Mouse (Mus musculus) midbrain, embryonic 11.5 days (tissue): Measurements from ENCODE around the gene Olfr698. TPM values are rescaled to one million over a fixed set of nuclear protein-coding genes. Genes with fewer than 3 reads are reported as not detected.
"Not testable (repeated sequence)": the region's sequence is repeated elsewhere in the genome, so short reads cannot be mapped to it uniquely, and the experiment has no call there.

Experiments used
- ATAC-seq: fragments of 200-750 bp; cut with Nextera tagmentation; 2 replicates; pipeline ENCODE4 v1.8.0; 2017; ENCODE audit warnings: moderate TSS enrichment, moderate library complexity; ENCODE audit not compliant: low FRiP score
- DNase-seq: peaks from one replicate; pipeline ENCODE4 v3.0.0; 2015; ENCODE audit warnings: low spot score; ENCODE audit errors: missing footprints
- H3K27ac ChIP-seq: fragments of 300-500 bp; sonication (generic); 2 replicates; pipeline ENCODE4 v1.5.1; 2014; ENCODE audit warnings: low read depth, low read length
- H3K27me3 ChIP-seq: fragments of 300-500 bp; sonication (generic); 2 replicates; pipeline ENCODE4 v1.6.1; 2014; ENCODE audit warnings: mild to moderate bottlenecking, low read length, moderate library complexity, mixed read lengths; ENCODE audit not compliant: control insufficient read depth, insufficient read depth
- H3K36me3 ChIP-seq: fragments of 300-500 bp; sonication (generic); 2 replicates; pipeline ENCODE4 v1.6.1; 2014; ENCODE audit warnings: mild to moderate bottlenecking, low read length, moderate library complexity, mixed read lengths; ENCODE audit not compliant: control insufficient read depth, insufficient read depth
- H3K4me1 ChIP-seq: fragments of 300-500 bp; sonication (generic); 2 replicates; pipeline ENCODE4 v1.6.1; 2014; ENCODE audit warnings: low read length; ENCODE audit not compliant: control insufficient read depth, insufficient read depth
- H3K4me2 ChIP-seq: fragments of 300-500 bp; sonication (generic); 2 replicates; pipeline ENCODE4 v1.6.1; 2014; ENCODE audit warnings: mild to moderate bottlenecking, moderate library complexity
- H3K4me3 ChIP-seq: fragments of 300-500 bp; sonication (generic); 2 replicates; pipeline ENCODE4 v1.5.1; 2014; ENCODE audit warnings: low read depth, low read length
- H3K9ac ChIP-seq: fragments of 300-500 bp; sonication (generic); 2 replicates; pipeline ENCODE4 v1.6.1; 2014; ENCODE audit warnings: low read length
- H3K9me3 ChIP-seq: fragments of 300-500 bp; sonication (generic); 2 replicates; pipeline ENCODE4 v1.6.1; 2016; ENCODE audit warnings: low read length; ENCODE audit not compliant: control insufficient read depth
- WGBS: fragments of 180-500 bp; shearing (Covaris S2); extraction: QIAGEN DNeasy Blood & Tissue Kit; methylation state at CpG from one replicate; pipeline ENCODE4 v1.1.7; 2014; 5-methylcytosine and 5-hydroxymethylcytosine counted together
- polyA plus RNA-seq: library from polyadenylated mRNA; unstranded; fragments of >200 nt; fragmentation: Nextera tagmentation; extraction: Ambion mirVana; gene quantifications from 2 replicates; pipeline ENCODE4 v1.2.1, GENCODE M21; 2014

The Olfr698 gene
- not detected in 2 replicates for polyA plus RNA-seq

GRCm38 (mm10) chr7:106755297-106755696 is at the start of gene Olfr698:
Gene Olfr698, minus strand, starts transcription at chr7:106755397.
- Histone ChIP-seq H3K36me3 (no peaks in the 10 kb centered on the region), H3K9me3 (no peaks in the 10 kb centered on the region), H3K9ac (no peak within 1 kb of the TSS), H3K4me2 (no peak within 1 kb of the TSS), H3K27ac (no peak within 1 kb of the TSS), H3K4me1 (no peaks in the 10 kb centered on the region), H3K4me3 (no peak within 1 kb of the TSS), H3K27me3 (no peaks in the 10 kb centered on the region)
- ATAC-seq (no peak), DNase-seq (no peak)

- H3K27me3 ChIP-seq: no peaks in the 10 kb centered on the region
- no peaks in the 10 kb centered on the region for H3K9me3 ChIP-seq
- 91% methylated on average over 1 of the region's 1 CpGs for WGBS
- H3K27ac ChIP-seq: no peak within 1 kb of the TSS
- H3K36me3 ChIP-seq: no peaks in the 10 kb centered on the region
- ATAC-seq (no peak), DNase-seq (no peak)
- no peak within 1 kb of the TSS for H3K4me2 ChIP-seq
- no peaks in the 10 kb centered on the region for H3K4me1 ChIP-seq
- no peak within 1 kb of the TSS for H3K4me3 ChIP-seq
- no peak within 1 kb of the TSS for H3K9ac ChIP-seq
Observed at GRCm38 (mm10) chr7:106793098-106793497, 37.9 kb upstream of the Olfr698 start, which contains the start of gene Olfr699. Gene Olfr699, minus strand, starts transcription at chr7:106793198.

GRCm38 (mm10) chr7:106788330-106788729 is 33.1 kb upstream of the Olfr698 start:
- no peak for DNase-seq
- no peaks in the 10 kb centered on the region for H3K4me1 ChIP-seq
- H3K4me3 ChIP-seq: no peak overlapping the region
- H3K9ac ChIP-seq: no peak overlapping the region
- no peaks in the 10 kb centered on the region for H3K27me3 ChIP-seq
- H3K36me3 ChIP-seq: no peaks in the 10 kb centered on the region
- ATAC-seq: no peak
- no peak overlapping the region for H3K27ac ChIP-seq
- H3K4me2 ChIP-seq: no peak overlapping the region
- H3K9me3 ChIP-seq: no peaks in the 10 kb centered on the region

- H3K9me3 ChIP-seq, DNase-seq, H3K27ac ChIP-seq, H3K4me2 ChIP-seq, H3K4me1 ChIP-seq, H3K4me3 ChIP-seq, ATAC-seq, H3K9ac ChIP-seq, H3K36me3 ChIP-seq, H3K27me3 ChIP-seq: not testable (repeated sequence)
- WGBS: 81% methylated on average over 2 of the region's 2 CpGs
Observed at GRCm38 (mm10) chr7:106761008-106761407, 5.8 kb upstream of the Olfr698 start.

GRCm38 (mm10) chr7:106758800-106759199 is 3.6 kb upstream of the Olfr698 start:
- Histone ChIP-seq H3K9ac (no peak overlapping the region), H3K4me3 (no peak overlapping the region), H3K27me3 (no peaks in the 10 kb centered on the region), H3K9me3 (no peaks in the 10 kb centered on the region), H3K36me3 (no peaks in the 10 kb centered on the region), H3K4me1 (no peaks in the 10 kb centered on the region), H3K27ac (no peak overlapping the region), H3K4me2 (no peak overlapping the region)
- no peak for DNase-seq
- WGBS: 86% methylated on average over 2 of the region's 2 CpGs
- ATAC-seq: no peak

GRCm38 (mm10) chr7:106745811-106746210 is 9.4 kb downstream of the Olfr698 start:
- Histone ChIP-seq H3K4me1 (no peaks in the 10 kb centered on the region), H3K4me2 (no peak overlapping the region), H3K9ac (no peak overlapping the region), H3K9me3 (no peaks in the 10 kb centered on the region), H3K36me3 (no peaks in the 10 kb centered on the region), H3K27me3 (no peaks in the 10 kb centered on the region), H3K27ac (no peak overlapping the region), H3K4me3 (no peak overlapping the region)
- no peak for DNase-seq
- 90% methylated on average over 5 of the region's 5 CpGs for WGBS
- no peak for ATAC-seq

GRCm38 (mm10) chr7:106742343-106742742 is 12.9 kb downstream of the Olfr698 start, which contains the start of gene Olfr697:
Gene Olfr697, minus strand, starts transcription at chr7:106742443.
- no peak within 1 kb of the TSS for H3K27ac ChIP-seq
- no peak within 1 kb of the TSS for H3K9ac ChIP-seq
- H3K9me3 ChIP-seq: no peaks in the 10 kb centered on the region
- H3K36me3 ChIP-seq: no peaks in the 10 kb centered on the region
- 79% methylated on average over 1 of the region's 1 CpGs for WGBS
- H3K4me2 ChIP-seq: no peak within 1 kb of the TSS
- no peak for DNase-seq
- no peak for ATAC-seq
- no peaks in the 10 kb centered on the region for H3K27me3 ChIP-seq
- no peak within 1 kb of the TSS for H3K4me3 ChIP-seq
- no peaks in the 10 kb centered on the region for H3K4me1 ChIP-seq

- H3K4me2 ChIP-seq: no peak overlapping the region
- no peak for ATAC-seq
Observed at GRCm38 (mm10) chr7:106737028-106737427, 18.2 kb downstream of the Olfr698 start.

GRCm38 (mm10) chr7:106733717-106734116 is 21.5 kb downstream of the Olfr698 start:
- Histone ChIP-seq H3K4me3 (no peak overlapping the region), H3K4me1 (no peaks in the 10 kb centered on the region), H3K9ac (no peak overlapping the region), H3K36me3 (no peaks in the 10 kb centered on the region), H3K27me3 (no peaks in the 10 kb centered on the region), H3K4me2 (no peak overlapping the region), H3K27ac (no peak overlapping the region), H3K9me3 (no peaks in the 10 kb centered on the region)
- DNase-seq (no peak), ATAC-seq (no peak)
- WGBS: 77% methylated on average over 2 of the region's 2 CpGs

More at GRCm38 (mm10) chr7:106737028-106737427, 18.2 kb downstream of the Olfr698 start:
- H3K9ac ChIP-seq: no peak overlapping the region
- H3K36me3 ChIP-seq: no peaks in the 10 kb centered on the region
- DNase-seq: no peak
- no peaks in the 10 kb centered on the region for H3K27me3 ChIP-seq
- no peak overlapping the region for H3K4me3 ChIP-seq
- no peak overlapping the region for H3K27ac ChIP-seq
- no peaks in the 10 kb centered on the region for H3K9me3 ChIP-seq
- H3K4me1 ChIP-seq: no peaks in the 10 kb centered on the region

GRCm38 (mm10) chr7:106725654-106726053 is 29.5 kb downstream of the Olfr698 start:
- not testable (repeated sequence) for H3K27ac ChIP-seq, H3K4me1 ChIP-seq, H3K27me3 ChIP-seq, ATAC-seq, DNase-seq, H3K9me3 ChIP-seq, H3K4me3 ChIP-seq, H3K4me2 ChIP-seq, H3K36me3 ChIP-seq, H3K9ac ChIP-seq
- WGBS: 88% methylated on average over 2 of the region's 2 CpGs
